Mouse (Mus musculus) liver, embryonic 14.5 days (tissue): ENCODE measurements around the gene Gm20661.

ENCODE experiments used
- CTCF ChIP-seq: IDR thresholded peaks from 2 replicates; pipeline ENCODE4 v1.5.1; 2016; ENCODE audit warnings: antibody characterized with exemption, low read depth, control low read depth
- EP300 ChIP-seq: IDR thresholded peaks from 2 replicates; pipeline ENCODE4 v1.6.1; 2016; ENCODE audit warnings: antibody characterized with exemption, low read depth

GRCm38 (mm10) chr9:107986376-107986775 lies 3.5 kb downstream of the Gm20661 start:
- peak; percentile 96 for TF ChIP-seq CTCF
- no peak for TF ChIP-seq EP300
